Mouse (Mus musculus) frontal cortex, postnatal 36 days (tissue): ENCODE measurements at regions not wholly inside any gene's neighbourhood (a gene's known extent, or its start where the extent isn't known, plus 50 kb on each side); places are given as distances from the start of the nearest gene placed in this dataset.

Experiments used
- DNase-seq, 2 experiments: peaks; one replicate each; pipeline ENCODE4 v3.0.0; 2022; ENCODE audit warnings: low spot score in 2 of 2

- no peak for DNase-seq
These were observed 197.1 kb upstream of the Spdye4c start for GRCm38 (mm10) chr2:128393921-128394320.

DNA sequence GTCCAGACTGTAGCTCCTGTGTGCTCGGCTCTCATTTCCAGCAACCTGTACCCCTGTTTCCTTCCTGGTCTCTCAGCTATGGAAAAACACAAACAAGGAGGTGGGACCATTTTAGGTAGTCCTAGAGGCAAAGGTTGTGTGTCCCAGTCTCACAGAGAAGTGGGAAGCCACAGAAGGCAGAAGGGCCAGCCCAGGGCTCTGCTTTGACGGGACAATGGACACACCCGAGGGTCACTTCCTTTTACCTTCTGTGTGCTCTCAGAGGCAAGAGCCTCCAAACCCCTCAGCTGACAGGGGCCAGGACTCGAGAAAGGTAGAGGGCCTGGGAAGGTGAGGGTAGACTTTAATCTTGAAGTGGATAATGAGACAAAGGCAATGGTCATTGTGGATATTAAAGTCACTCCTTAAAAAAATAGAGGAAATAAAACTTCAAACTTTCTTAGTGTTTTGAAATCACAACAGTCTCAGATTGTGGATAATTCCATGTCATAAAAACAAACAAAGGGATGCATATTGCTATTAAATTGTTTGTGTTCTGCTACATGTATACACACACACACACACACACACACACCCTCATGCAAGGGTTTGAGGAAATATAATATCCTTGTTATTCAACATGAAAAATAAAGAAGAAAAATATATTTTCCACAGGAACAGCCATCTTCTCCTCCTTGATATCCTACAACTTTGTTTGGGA lies 195.6 kb upstream of the Spdye4c start:
- no peak for DNase-seq

GRCm38 (mm10) chr2:128396008-128396346 lies 195.0 kb upstream of the Spdye4c start:
- peak; percentile 93 to 95 for DNase-seq

- DNase-seq: no peak
These were observed 189.7 kb upstream of the Spdye4c start for GRCm38 (mm10) chr2:128401359-128401758.

- no peak for DNase-seq
These were observed 187.7 kb upstream of the Spdye4c start for GRCm38 (mm10) chr2:128403143-128403935.

GRCm38 (mm10) chr2:128404405-128404804 lies 186.6 kb upstream of the Spdye4c start:
- no peak for DNase-seq

DNA sequence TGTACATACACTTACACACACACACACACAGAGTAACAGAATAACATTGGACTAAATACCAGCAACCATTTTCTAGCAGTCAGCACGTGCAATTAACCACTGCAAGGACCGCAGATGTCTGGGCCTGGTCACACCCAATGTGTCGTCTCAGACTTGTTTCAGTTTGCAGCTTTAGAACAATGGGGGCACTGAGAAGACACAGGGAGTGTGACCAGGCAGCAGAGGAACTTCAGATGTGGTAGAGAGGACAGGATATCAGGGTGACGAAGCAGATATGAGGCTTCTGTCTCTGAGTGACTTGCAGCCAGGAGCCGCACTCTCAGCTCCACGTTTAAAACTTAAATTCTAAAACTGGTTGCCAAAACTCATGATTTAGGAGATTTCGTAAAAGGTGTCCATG lies 183.9 kb upstream of the Spdye4c start:
- DNase-seq: no peak

- no peak for DNase-seq
These were observed 182.3 kb upstream of the Spdye4c start for GRCm38 (mm10) chr2:128408718-128409117.

- peak in 1 of 2 experiments; percentile 36 for DNase-seq
These were observed 178.7 kb upstream of the Spdye4c start for GRCm38 (mm10) chr2:128412352-128412751.

DNA sequence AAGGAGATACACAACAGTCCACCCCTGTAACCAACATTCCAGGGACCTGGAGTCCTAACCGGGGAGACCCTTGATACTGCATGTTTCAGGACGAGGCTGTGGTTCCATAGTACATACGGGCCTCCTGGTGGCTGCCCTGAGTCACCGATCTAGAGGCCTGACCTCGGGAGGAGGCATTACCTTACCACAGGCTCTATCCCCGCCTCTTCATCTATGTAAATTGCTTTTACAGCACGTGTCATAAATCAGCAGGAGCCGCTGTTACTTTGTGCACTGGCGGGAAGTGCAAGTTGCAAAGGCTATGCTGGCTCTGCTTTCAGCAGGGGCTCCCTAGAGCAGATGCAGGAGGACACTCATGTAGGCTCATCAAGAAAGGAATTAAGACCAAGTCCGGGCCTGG lies 178.0 kb upstream of the Spdye4c start:
- no peak for DNase-seq

GRCm38 (mm10) chr2:128414588-128415240 lies 176.3 kb upstream of the Spdye4c start:
- no peak for DNase-seq

- no peak for DNase-seq
These were observed 174.6 kb upstream of the Spdye4c start for GRCm38 (mm10) chr2:128416416-128416815.

- DNase-seq: no peak
These were observed 172.0 kb upstream of the Spdye4c start for GRCm38 (mm10) chr2:128418960-128419359.

DNA sequence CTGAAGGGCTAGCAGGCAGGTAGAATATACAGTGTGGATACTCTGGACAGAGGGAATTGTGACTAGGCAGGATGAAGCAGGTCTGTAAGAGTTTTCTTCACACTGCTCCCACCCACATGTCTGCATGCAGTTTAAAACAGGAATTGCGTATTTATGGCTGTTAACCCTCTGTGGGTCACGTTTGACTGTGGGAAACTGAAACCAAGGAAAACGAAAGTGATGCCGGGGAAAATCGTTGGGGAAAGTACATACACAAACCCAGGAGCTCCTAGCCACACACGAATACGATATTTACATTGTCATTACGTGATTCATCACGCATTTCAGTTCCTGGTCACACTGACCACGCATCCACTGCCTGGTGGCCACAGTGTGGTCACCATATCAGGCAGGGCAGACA lies 170.6 kb upstream of the Spdye4c start:
- DNase-seq: no peak

DNA sequence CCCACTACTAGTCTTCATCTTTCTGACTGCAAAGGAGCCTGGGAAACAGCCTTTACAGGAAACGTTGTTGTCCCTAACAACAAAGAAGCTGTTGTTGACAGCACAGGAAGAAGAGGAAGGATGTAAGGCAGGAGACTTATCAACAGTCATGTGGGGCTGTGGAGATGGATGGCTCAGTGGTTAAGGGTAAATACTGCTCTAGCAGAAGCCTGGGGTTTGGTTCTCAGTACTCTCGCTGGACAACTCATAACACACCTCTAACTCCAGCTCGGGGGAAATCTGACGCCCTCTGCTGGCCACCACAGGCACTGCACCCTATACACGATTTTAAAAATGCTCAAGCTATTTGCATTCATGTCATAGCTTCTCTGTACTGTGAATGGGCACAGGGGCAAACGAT lies 168.3 kb upstream of the Spdye4c start:
- DNase-seq: no peak

DNA sequence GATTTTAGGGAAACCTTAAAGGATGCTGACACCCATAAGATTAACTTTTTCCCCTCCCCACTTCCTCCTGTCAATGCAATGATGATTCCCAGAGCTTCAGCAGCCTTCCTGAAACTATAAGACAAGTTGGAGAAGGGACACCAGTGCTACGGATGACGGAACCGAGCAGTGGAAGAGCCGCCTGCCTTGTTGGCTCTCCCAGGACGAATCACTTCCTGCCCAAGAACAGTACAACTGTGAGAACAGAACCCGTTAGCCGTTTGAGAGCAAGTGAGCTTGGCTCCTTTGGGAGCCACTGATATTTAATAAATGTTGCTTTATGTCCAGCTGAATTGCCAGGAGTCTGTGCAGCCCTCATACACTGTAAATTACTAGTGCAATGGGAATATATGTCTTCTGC lies 166.8 kb upstream of the Spdye4c start:
- no peak for DNase-seq

DNA sequence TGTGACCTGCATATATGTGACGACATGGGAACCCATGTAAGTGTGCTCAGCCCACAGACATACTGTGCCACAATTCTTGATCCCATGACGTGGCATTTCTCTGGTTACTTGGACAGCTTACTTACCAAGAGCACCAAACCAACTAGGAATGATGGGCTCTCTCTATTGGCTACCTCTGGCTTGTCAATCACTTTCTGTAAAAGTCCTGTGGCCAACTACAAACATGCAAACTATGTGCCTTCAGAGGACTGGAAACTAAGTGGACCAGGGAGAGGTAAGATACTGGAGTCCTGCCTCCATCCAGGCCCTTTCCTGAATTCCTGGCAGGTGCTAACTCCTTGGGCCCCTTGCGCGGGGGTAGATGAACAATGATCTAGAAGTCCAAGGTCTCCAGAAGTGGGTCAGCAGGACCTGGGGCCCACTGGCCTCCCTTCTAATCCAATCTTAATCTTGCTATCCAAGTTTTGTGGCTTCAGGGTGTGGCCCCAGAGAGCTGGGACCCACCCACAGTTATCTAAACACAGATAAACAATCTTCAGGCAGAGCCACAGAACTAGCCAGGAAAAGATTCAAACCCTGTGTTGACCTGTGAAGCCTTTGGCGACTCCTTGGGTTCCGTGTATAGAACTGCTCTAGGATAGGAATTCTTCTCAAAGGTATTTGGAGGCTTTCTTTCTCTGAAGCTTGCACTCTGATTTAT lies 163.7 kb upstream of the Spdye4c start:
- no peak for DNase-seq

DNA sequence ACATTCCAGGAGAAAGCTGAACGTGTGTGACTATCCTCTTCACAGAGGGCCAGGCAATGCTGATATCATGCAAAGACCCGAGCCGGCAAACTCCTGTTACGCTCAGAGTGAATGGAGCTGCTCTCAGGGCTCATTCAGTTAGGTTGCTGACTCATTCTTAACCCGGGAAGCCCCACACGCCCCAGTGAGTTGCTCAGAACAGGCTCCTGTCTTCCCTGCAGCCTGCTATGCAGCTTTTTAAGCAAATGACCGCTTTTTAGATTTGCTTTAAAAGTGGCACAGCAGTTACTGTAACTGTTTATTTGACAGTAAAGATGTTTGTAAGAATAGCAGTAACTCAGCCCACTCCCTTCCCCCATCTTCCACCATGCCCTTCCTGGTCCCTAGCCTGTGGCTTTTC lies 162.9 kb upstream of the Spdye4c start:
- DNase-seq: no peak

DNA sequence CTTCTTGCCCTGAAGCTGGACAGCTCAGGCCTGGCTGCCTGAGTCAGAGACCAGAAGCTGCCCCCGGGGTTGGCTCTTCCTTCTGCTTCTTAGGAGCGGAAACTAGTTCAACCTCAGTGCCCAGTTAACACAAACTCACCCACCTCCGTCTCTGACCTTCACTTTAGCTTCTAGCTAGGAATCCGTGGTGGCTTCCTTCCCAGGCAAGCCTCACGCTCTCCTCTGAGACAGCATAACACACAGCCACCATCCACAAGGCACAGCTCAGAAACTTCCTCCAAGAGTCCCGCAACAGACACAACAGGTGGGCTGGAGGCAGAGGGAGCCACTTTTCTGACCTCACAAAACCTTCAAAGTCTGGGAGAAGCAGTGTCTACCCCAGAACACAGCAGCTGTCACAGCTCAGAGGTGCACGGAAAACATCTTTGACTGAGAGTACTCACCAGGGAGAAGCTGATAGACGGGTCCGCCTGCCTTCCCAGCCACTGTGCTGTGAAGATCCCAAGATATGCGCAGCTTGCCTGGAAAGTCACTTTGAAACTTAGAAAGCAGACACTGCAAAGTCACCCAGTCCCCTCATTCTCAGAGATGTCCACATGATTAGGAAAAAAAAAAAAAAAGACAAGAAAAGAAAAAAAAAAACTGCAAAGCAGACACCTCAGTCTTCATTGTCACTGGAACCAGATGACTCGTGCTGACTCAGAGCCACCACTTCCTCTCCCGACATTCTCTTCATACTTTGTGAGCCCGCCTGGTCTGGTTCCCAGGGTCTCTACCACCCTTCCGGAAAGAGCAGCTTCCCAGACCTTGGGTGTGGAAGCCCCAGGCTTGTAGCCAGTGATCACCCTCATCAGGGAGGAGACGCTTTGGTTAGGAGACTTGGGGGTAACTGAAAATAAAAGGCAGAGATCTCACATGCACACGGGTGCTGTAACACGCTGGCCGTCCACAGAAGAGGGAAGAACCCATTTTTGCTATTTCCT lies 162.1 kb upstream of the Spdye4c start:
- peak in 1 of 2 experiments; percentile 21 for DNase-seq

DNA sequence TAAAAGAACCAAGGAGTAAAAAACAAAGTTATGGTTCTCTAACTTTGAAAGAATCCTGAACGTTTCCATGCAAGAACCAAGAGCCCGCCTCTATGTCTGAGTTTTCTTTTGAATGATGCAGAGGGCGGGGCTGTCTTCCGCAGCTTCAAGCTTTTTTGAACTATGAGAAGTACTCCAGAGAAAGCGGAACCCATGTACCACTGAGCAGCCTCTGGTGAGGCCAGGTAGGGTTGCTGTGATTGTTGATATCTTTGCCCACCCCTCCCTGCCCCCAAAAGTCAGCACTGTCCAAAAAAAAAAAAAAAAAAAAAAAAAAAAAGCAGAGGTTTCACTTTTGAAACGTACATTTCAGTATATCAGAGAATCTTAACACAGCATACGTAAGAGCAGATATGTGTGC lies 161.2 kb upstream of the Spdye4c start:
- no peak for DNase-seq

DNA sequence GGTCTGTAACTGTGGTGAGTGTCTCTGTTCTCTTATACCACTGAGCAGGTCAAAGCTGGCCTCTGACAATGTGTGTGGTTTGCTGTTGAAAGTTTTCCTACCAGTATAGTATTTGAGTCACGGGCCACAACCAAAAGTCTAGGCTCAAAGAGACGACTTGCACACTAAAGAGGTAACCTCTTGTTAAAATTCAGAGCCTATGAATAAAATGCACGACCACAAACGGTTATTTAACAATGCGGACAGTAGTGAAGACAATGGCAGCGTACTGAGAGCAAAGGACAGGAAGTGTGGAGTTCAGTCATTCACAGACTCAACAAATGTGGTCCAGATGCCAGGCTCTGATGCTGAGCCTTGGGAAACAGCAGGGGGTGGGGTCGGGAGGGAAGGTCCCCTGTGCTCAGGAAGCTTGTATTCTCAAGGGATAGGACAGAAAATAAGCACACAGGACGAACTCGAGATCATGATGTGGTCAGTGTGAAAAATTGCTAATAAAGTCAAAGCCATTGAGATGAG lies 160.2 kb upstream of the Spdye4c start:
- DNase-seq: no peak
